Mouse (Mus musculus) erythroblast, embryonic 14.5 days (primary cell): Measurements from ENCODE around the gene Vstm5. TPM values are rescaled to one million over a fixed set of nuclear protein-coding genes. Genes with fewer than 3 reads are reported as not detected.

Experiments used
- H3K27me3 ChIP-seq: 2 replicates; pipeline ENCODE4 v1.6.1; 2012; ENCODE audit warnings: inconsistent platforms; ENCODE audit not compliant: control insufficient read depth
- H3K36me3 ChIP-seq: 2 replicates; pipeline ENCODE4 v1.6.1; 2012; ENCODE audit warnings: mild to moderate bottlenecking, inconsistent platforms; ENCODE audit not compliant: control insufficient read depth
- H3K4me1 ChIP-seq: 2 replicates; pipeline ENCODE4 v1.6.1; 2012; ENCODE audit warnings: inconsistent platforms; ENCODE audit not compliant: control insufficient read depth
- H3K4me3 ChIP-seq: replicated peaks from 2 replicates; pipeline ENCODE3; 2012; ENCODE audit warnings: moderate library complexity, mild to moderate bottlenecking, inconsistent platforms
- H3K9me3 ChIP-seq: 2 replicates; pipeline ENCODE4 v1.6.1; 2012; ENCODE audit warnings: low read length, inconsistent platforms, mixed read lengths; ENCODE audit not compliant: control insufficient read depth
- GATA1 ChIP-seq: IDR thresholded peaks from 2 replicates; pipeline ENCODE4 v1.6.1; 2012; ENCODE audit warnings: low read length, inconsistent platforms, mixed read lengths
- TAL1 ChIP-seq: IDR thresholded peaks from 3 replicates; pipeline ENCODE4 v1.6.1; 2012; ENCODE audit warnings: low read length, inconsistent platforms, mixed read lengths
- polyA plus RNA-seq: library from polyadenylated mRNA; stranded (reverse); fragments of >175 nt; gene quantifications from 2 replicates; pipeline ENCODE4 v1.2.3, GENCODE M21; 2012

Gene Vstm5
- polyA plus RNA-seq, 1 experiment, result not detected

- TF ChIP-seq GATA1 (no peak), TAL1 (no peak)
- H3K36me3 ChIP-seq, result no peaks in the 10 kb centered on the region
- peaks cover 6% of the 10 kb centered on the region; the same call in 1 of the 2 replicates for H3K9me3 ChIP-seq
- peaks cover 23% of the 10 kb centered on the region for H3K27me3 ChIP-seq
- no peak overlapping the region for H3K4me3 ChIP-seq
- H3K4me1 ChIP-seq, result peaks cover 7% of the 10 kb centered on the region
Measured at GRCm38 (mm10) chr9:15235986-15236385, 2.9 kb upstream of the Vstm5 start.

- Histone ChIP-seq H3K9me3 (no peaks in the 10 kb centered on the region; the same call in 1 of the 2 replicates), H3K4me3 (no peak overlapping the region), H3K4me1 (peaks cover 7% of the 10 kb centered on the region), H3K36me3 (no peaks in the 10 kb centered on the region), H3K27me3 (peaks cover 23% of the 10 kb centered on the region)
- TF ChIP-seq GATA1 (no peak), TAL1 (no peak)
Measured at GRCm38 (mm10) chr9:15237516-15238296, 1.1 kb upstream of the Vstm5 start.

GRCm38 (mm10) chr9:15238297-15238990 is 401 bp upstream of the Vstm5 start:
- Histone ChIP-seq H3K4me1 (peaks cover 7% of the 10 kb centered on the region), H3K9me3 (no peaks in the 10 kb centered on the region), H3K36me3 (no peaks in the 10 kb centered on the region), H3K4me3 (no peak overlapping the region), H3K27me3 (peaks cover 23% of the 10 kb centered on the region)
- TF ChIP-seq TAL1, result no peak
- no peak for TF ChIP-seq GATA1

- H3K27me3 ChIP-seq, result peaks cover 23% of the 10 kb centered on the region
- H3K4me3 ChIP-seq, result no peak overlapping the region
- no peaks in the 10 kb centered on the region for H3K9me3 ChIP-seq
- H3K36me3 ChIP-seq, result no peaks in the 10 kb centered on the region
- TF ChIP-seq GATA1, result no peak
- TF ChIP-seq TAL1, result no peak
- peaks cover 7% of the 10 kb centered on the region for H3K4me1 ChIP-seq
Measured at GRCm38 (mm10) chr9:15240006-15240405, 1.2 kb downstream of the Vstm5 start.

- peaks cover 12% of the 10 kb centered on the region for H3K4me1 ChIP-seq
Measured at GRCm38 (mm10) chr9:15240863-15241595, 2.2 kb downstream of the Vstm5 start.

GRCm38 (mm10) chr9:15241596-15241939 is 2.7 kb downstream of the Vstm5 start:
- Histone ChIP-seq H3K36me3 (no peaks in the 10 kb centered on the region), H3K9me3 (no peaks in the 10 kb centered on the region), H3K4me1 (peaks cover 12% of the 10 kb centered on the region), H3K27me3 (peaks cover 23% of the 10 kb centered on the region), H3K4me3 (no peak overlapping the region)
- TF ChIP-seq GATA1 (no peak), TAL1 (no peak)

More at GRCm38 (mm10) chr9:15240863-15241595, 2.2 kb downstream of the Vstm5 start:
- Histone ChIP-seq H3K4me3 (no peak overlapping the region), H3K36me3 (no peaks in the 10 kb centered on the region), H3K9me3 (no peaks in the 10 kb centered on the region), H3K27me3 (peaks cover 23% of the 10 kb centered on the region)
- TF ChIP-seq TAL1 (no peak), GATA1 (no peak)

GRCm38 (mm10) chr9:15242130-15242529 is 3.3 kb downstream of the Vstm5 start:
- Histone ChIP-seq H3K4me1 (peaks cover 12% of the 10 kb centered on the region), H3K9me3 (no peaks in the 10 kb centered on the region), H3K27me3 (peaks cover 23% of the 10 kb centered on the region), H3K36me3 (no peaks in the 10 kb centered on the region), H3K4me3 (no peak overlapping the region)
- TF ChIP-seq TAL1 (no peak), GATA1 (no peak)

GRCm38 (mm10) chr9:15245319-15246075 is 6.7 kb downstream of the Vstm5 start:
- TF ChIP-seq TAL1 (no peak), GATA1 (no peak)
- no peaks in the 10 kb centered on the region for H3K9me3 ChIP-seq
- no peaks in the 10 kb centered on the region for H3K36me3 ChIP-seq
- H3K4me3 ChIP-seq, result no peak overlapping the region
- no peaks in the 10 kb centered on the region for H3K27me3 ChIP-seq
- H3K4me1 ChIP-seq, result peaks cover 6% of the 10 kb centered on the region
